Mouse (Mus musculus) sigmoid colon, adult 10 weeks (tissue): Measurements from ENCODE around the gene Fez2. TPM values are rescaled to one million over a fixed set of nuclear protein-coding genes. Genes with fewer than 3 reads are reported as not detected.

ENCODE experiments used
- polyA plus RNA-seq: library from polyadenylated mRNA; stranded (reverse); fragments of 350-450 nt; fragmentation: Illumina TruSeq; extraction: RNeasy Lipid Tissue Mini Kit (QIAGEN cat#74804); gene quantifications from one replicate; pipeline ENCODE4 v1.2.3, GENCODE M21; 2014; ENCODE audit warnings: low read depth, low replicate concordance

Gene Fez2
- 23.7 TPM for polyA plus RNA-seq

DNA sequence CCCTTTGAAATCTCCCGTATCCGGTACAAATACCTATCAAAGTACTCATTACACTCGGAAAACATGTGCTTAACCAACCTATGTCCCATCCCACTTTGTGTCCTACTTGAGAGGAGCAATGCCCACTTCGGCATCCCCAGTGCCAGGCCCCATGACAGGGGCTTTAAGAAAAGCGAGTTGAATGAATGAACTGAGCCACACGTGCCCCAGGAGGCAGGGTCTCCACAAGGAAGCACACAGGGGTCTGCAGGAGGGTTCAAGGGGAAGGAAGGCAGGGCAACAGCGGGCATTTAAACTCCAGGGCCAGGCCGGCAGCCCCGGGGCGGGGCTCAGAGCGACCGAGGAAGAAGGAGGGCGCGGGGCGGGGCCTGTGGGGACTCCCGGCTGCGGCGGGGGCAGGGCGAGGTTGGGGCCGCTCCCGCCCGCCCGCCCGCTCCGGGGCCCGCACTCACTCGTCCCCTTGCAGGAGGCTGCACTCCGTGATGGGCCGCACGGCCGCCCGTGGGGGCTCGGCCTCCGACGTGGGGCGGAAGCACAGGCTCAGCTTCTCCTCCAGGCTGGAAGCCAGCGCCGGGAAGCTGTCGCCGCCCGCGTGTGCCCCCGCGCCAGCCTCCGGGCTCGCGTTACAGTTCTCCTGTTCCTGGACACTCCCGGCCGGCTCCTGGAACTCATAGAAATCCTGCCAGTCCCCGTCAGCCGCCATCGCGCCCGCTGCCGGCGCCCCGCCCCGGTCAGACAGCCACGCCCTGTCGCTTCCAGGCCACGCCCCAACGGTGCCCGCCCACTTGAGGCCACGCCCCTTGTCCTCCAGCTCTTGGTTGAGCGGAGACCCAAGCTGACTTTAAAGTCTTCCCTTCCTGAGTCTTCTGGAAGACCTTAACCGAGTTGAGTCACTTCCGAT, at the start of gene Fez2:
Gene Fez2 (minus strand): TSS at position 772 of the 901 bp plus-strand sequence.

Other genes with a start within 250 kb of the Fez2 start
- gene Crim1, start 217.9 kb downstream of the Fez2 start, polyA plus RNA-seq: 38.5 TPM
- gene Vit, start 89.9 kb upstream of the Fez2 start, polyA plus RNA-seq: 1.7 TPM